ENCODE assay signal across 18 mouse cellular contexts in the genomic region with DNA sequence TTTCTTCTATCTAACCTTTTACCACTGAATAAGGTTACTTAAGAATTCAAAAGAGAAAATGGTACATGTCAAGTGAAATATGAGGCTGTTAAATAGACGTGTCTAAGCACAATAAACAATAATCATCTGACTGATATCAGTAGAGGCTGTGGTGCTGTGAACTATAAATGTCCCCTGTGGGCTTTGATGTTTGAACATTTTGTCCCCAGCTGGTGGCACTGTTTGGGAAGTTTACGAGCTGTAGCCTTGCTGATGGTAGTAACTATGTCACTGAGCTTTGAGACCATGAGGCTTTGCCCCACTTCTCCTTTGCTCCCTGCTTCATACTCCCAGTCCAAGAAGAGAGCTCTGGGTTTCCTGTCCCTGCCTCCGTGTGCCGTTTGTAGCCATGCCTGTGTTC.
DNase-seq lines count a peak whose midpoint lies in the region; ATAC-seq and TF ChIP-seq lines count a peak whose summit lies in the region.
"Had no signal": no experiment of that assay in that cellular context is flagged by ENCODE, and none has a peak within 500 bp of the region (broad histone marks: within the 10 kb centered on the region; RNA-seq: fewer than 3 reads in every experiment).

No protein-coding gene starts in this region.

- TF ChIP-seq CTCF in kidney, postnatal 0 days (IDR thresholded peaks at IDR 0.05; ENCODE audit: low read depth) = peak; percentile 39

- no peaks in the 10 kb centered on the region for H3K36me3 ChIP-seq in kidney, postnatal 0 days (ENCODE audit: insufficient read depth, low read length)
- H3K36me3 ChIP-seq in kidney, embryonic 14.5 days (ENCODE audit: control insufficient read depth, insufficient read depth, low read length) = no peaks in the 10 kb centered on the region
- H3K36me3 ChIP-seq: embryonic facial prominence, embryonic 10.5 days; heart, embryonic 15.5 days had no signal

- no peak overlapping the region for H3K4me3 ChIP-seq in kidney, postnatal 0 days (replicated peaks; ENCODE audit: low read depth, low read length)
- no peak overlapping the region for H3K4me3 ChIP-seq in kidney, embryonic 14.5 days (ENCODE audit: low read length)
- H3K4me3 ChIP-seq: embryonic facial prominence, embryonic 10.5 days; heart, embryonic 15.5 days had no signal

- no peak for DNase-seq in kidney, postnatal 0 days (ENCODE audit: low spot score)
- peak; percentile 8 for DNase-seq in lung, postnatal 10 days
- no peak for DNase-seq in lung, adult 18-20 months
- peak; percentile 19 for DNase-seq in adipocyte (ENCODE audit: low spot score)
- DNase-seq in retina, postnatal 1 day = peak; percentile 37
- DNase-seq: cerebellum, adult 11 months; heart, postnatal 4 days; kidney, adult 8-10 months; kidney, postnatal 25 days; lung, postnatal 4 days; thymus, postnatal 14 days had no signal

- H3K4me2 ChIP-seq in kidney, postnatal 0 days (ENCODE audit: low read length) = no peak overlapping the region
- H3K4me2 ChIP-seq in kidney, embryonic 14.5 days (replicated peaks; ENCODE audit: low read depth, low read length) = no peak overlapping the region
- H3K4me2 ChIP-seq: heart, embryonic 15.5 days; hindbrain, embryonic 14.5 days had no signal

- no peak overlapping the region for H3K9ac ChIP-seq in kidney, postnatal 0 days (ENCODE audit: low read depth, low read length)
- H3K9ac ChIP-seq in kidney, embryonic 14.5 days (ENCODE audit: low read depth, low read length) = no peak overlapping the region
- H3K9ac ChIP-seq: heart, embryonic 15.5 days; hindbrain, embryonic 14.5 days had no signal

- 38% methylated on average over 4 of the region's 4 CpGs for WGBS in kidney, postnatal 0 days
- WGBS in kidney, embryonic 14.5 days = 41% methylated on average over 4 of the region's 4 CpGs

- ATAC-seq in kidney, postnatal 0 days (replicated peaks; ENCODE audit: low FRiP score, low read depth) = no peak
- ATAC-seq in kidney, embryonic 14.5 days (ENCODE audit: low FRiP score, low TSS enrichment) = no peak
- no peak for ATAC-seq in CD4-positive, CD25-positive, alpha-beta regulatory T cell, adult 4 months
- ATAC-seq: forebrain, embryonic 16.5 days; inflammation-experienced regulatory T-cells, adult 6 months had no signal

- H3K27me3 ChIP-seq in kidney, postnatal 0 days (ENCODE audit: insufficient read depth, low read length) = no peaks in the 10 kb centered on the region
- no peaks in the 10 kb centered on the region for H3K27me3 ChIP-seq in kidney, embryonic 14.5 days (ENCODE audit: control insufficient read depth, insufficient read depth, low read length)
- H3K27me3 ChIP-seq: heart, embryonic 15.5 days had no signal

- H3K4me1 ChIP-seq in kidney, postnatal 0 days (replicated peaks; ENCODE audit: insufficient read depth, low read length) = no peaks in the 10 kb centered on the region
- no peaks in the 10 kb centered on the region for H3K4me1 ChIP-seq in kidney, embryonic 14.5 days (ENCODE audit: control insufficient read depth, insufficient read depth, low read length)
- H3K4me1 ChIP-seq: heart, embryonic 15.5 days had no signal

- H3K9me3 ChIP-seq in kidney, postnatal 0 days (replicated peaks; ENCODE audit: low read length) = no peaks in the 10 kb centered on the region; the same call in 1 of the 2 replicates
- H3K9me3 ChIP-seq in kidney, embryonic 14.5 days (ENCODE audit: control insufficient read depth, low read length) = no peaks in the 10 kb centered on the region; the same call in 1 of the 2 replicates
- H3K9me3 ChIP-seq: embryonic facial prominence, embryonic 10.5 days; heart, embryonic 15.5 days had no signal

- H3K27ac ChIP-seq in kidney, postnatal 0 days = no peak overlapping the region
- no peak overlapping the region for H3K27ac ChIP-seq in kidney, embryonic 14.5 days (ENCODE audit: low read depth, low read length)
- H3K27ac ChIP-seq: embryonic facial prominence, embryonic 10.5 days; heart, embryonic 15.5 days; hindbrain, embryonic 14.5 days had no signal

Comparison
In these comparisons a context has a peak if more than half of its experiments do, and no peak if none do; other contexts are left out.
1. DNase-seq: peak in lung, postnatal 10 days (single experiment), adipocyte (single experiment) and retina, postnatal 1 day (single experiment); none in kidney, postnatal 0 days (single experiment) and lung, adult 18-20 months (0 of 2).